Mouse (Mus musculus) spleen, adult 2 months (tissue): Measurements from ENCODE around the gene Ptrh1.

ENCODE experiments used
- CTCF ChIP-seq: fragments of 200-500 bp; IDR thresholded peaks from 2 replicates; pipeline ENCODE4 v1.5.1; 2011; ENCODE audit warnings: mild to moderate bottlenecking, inconsistent platforms; ENCODE audit not compliant: insufficient read depth, insufficient read length, insufficient replicate concordance; ENCODE audit errors: extremely low read depth
- POLR2A ChIP-seq: fragments of 200-500 bp; IDR thresholded peaks from 2 replicates; pipeline ENCODE4 v1.6.1; 2011; ENCODE audit warnings: low read depth, low read length, inconsistent platforms

GRCm38 (mm10) chr2:32750887-32751664 is 24.5 kb upstream of the Ptrh1 start:
- no peak for TF ChIP-seq POLR2A
- no peak for TF ChIP-seq CTCF
